Mouse (Mus musculus): ENCODE results near the gene Ahdc1. TPM values are rescaled to one million over a fixed set of nuclear protein-coding genes. Genes with fewer than 3 reads are reported as not detected.

Gene Ahdc1
- polyA plus RNA-seq, 1 experiment from 2014 or later, result 8.1 TPM

DNA sequence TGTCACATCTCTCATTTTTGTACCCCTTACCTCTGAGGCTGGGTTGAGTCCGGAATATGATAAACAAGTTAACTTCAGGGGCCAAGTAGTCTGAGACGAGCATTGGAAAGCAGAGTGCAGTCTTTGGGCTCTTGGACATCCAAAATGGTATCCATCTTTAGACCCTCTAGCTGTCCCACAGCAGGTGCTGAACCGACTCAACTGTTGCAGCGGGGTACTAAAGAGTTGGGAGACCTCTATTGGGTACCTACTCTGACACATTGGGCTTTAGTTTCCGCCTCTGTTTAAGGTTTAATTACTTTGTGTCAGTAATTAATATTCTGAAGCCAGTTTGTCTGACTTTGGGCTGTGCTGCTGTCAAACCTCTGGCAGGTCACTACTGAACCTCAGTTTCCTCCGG is 26.7 kb downstream of the Ahdc1 start:
- WGBS, result 30% methylated on average over 6 of the region's 6 CpGs
- peak overlapping the region; percentile 95 for H3K4me2 ChIP-seq (ENCODE audit: low read length)
- H3K4me1 ChIP-seq (replicated peaks; ENCODE audit: control insufficient read depth, insufficient read depth, low read length), result peaks cover 37% of the 10 kb centered on the region
- H3K36me3 ChIP-seq (ENCODE audit: control insufficient read depth, insufficient read depth, low read length), result no peaks in the 10 kb centered on the region
- no peak overlapping the region for H3K27ac ChIP-seq (ENCODE audit: low read depth)
- H3K9ac ChIP-seq (ENCODE audit: low read length), result no peak overlapping the region
- no peaks in the 10 kb centered on the region for H3K9me3 ChIP-seq (ENCODE audit: control insufficient read depth, low read length)
- H3K27me3 ChIP-seq (replicated peaks; ENCODE audit: control insufficient read depth, insufficient read depth, low read length), result no peaks in the 10 kb centered on the region
- ATAC-seq (replicated peaks; ENCODE audit: low FRiP score, low TSS enrichment, low read depth) (no peak), DNase-seq (ENCODE audit: low spot score) (no peak)
- peak overlapping the region; percentile 51; the same call in 1 of the 2 replicates for H3K4me3 ChIP-seq (ENCODE audit: low read depth, low read length)

GRCm38 (mm10) chr4:133038521-133039115 is 27.6 kb downstream of the Ahdc1 start:
- ATAC-seq (replicated peaks; ENCODE audit: low FRiP score, low TSS enrichment, low read depth), result peak; percentile 82
- H3K4me2 ChIP-seq (ENCODE audit: low read length), result peak overlapping the region; percentile 95

GRCm38 (mm10) chr4:133039116-133039819 is 28.2 kb downstream of the Ahdc1 start:
- H3K9me3 ChIP-seq (ENCODE audit: control insufficient read depth, low read length), result no peaks in the 10 kb centered on the region
- ATAC-seq (replicated peaks; ENCODE audit: low FRiP score, low TSS enrichment, low read depth) (peak; percentile 30; the same call in 1 of the 2 replicates), DNase-seq (ENCODE audit: low spot score) (peak; percentile 81)
- peak overlapping the region; percentile 61 for H3K9ac ChIP-seq (ENCODE audit: low read length)
- under 1% methylated on average over 56 of the region's 77 CpGs for WGBS
- H3K4me2 ChIP-seq (ENCODE audit: low read length), result peak overlapping the region; percentile 95
- H3K4me3 ChIP-seq (ENCODE audit: low read depth, low read length), result peak overlapping the region; percentile 51
- peaks cover 52% of the 10 kb centered on the region for H3K4me1 ChIP-seq (replicated peaks; ENCODE audit: control insufficient read depth, insufficient read depth, low read length)
- H3K27me3 ChIP-seq (replicated peaks; ENCODE audit: control insufficient read depth, insufficient read depth, low read length), result no peaks in the 10 kb centered on the region
- H3K27ac ChIP-seq (ENCODE audit: low read depth), result peak overlapping the region; percentile 89
- H3K36me3 ChIP-seq (ENCODE audit: control insufficient read depth, insufficient read depth, low read length), result no peaks in the 10 kb centered on the region

More at GRCm38 (mm10) chr4:133038521-133039115, 27.6 kb downstream of the Ahdc1 start:
- Histone ChIP-seq H3K27ac (ENCODE audit: low read depth) (peak overlapping the region; percentile 89), H3K4me1 (replicated peaks; ENCODE audit: control insufficient read depth, insufficient read depth, low read length) (peaks cover 46% of the 10 kb centered on the region), H3K36me3 (ENCODE audit: control insufficient read depth, insufficient read depth, low read length) (no peaks in the 10 kb centered on the region), H3K9me3 (ENCODE audit: control insufficient read depth, low read length) (no peaks in the 10 kb centered on the region), H3K4me3 (ENCODE audit: low read depth, low read length) (peak overlapping the region; percentile 51), H3K27me3 (replicated peaks; ENCODE audit: control insufficient read depth, insufficient read depth, low read length) (no peaks in the 10 kb centered on the region), H3K9ac (ENCODE audit: low read length) (peak overlapping the region; percentile 61)
- under 1% methylated on average over 57 of the region's 76 CpGs for WGBS
- DNase-seq (ENCODE audit: low spot score), result peak; percentile 81

GRCm38 (mm10) chr4:133039832-133040231 is 28.8 kb downstream of the Ahdc1 start:
- ATAC-seq (replicated peaks; ENCODE audit: low FRiP score, low TSS enrichment, low read depth), result no peak
- no peak for DNase-seq (ENCODE audit: low spot score)
- H3K4me1 ChIP-seq (replicated peaks; ENCODE audit: control insufficient read depth, insufficient read depth, low read length), result peaks cover 58% of the 10 kb centered on the region
- peak overlapping the region; percentile 51 for H3K4me3 ChIP-seq (ENCODE audit: low read depth, low read length)
- H3K4me2 ChIP-seq (ENCODE audit: low read length), result peak overlapping the region; percentile 95
- H3K27me3 ChIP-seq (replicated peaks; ENCODE audit: control insufficient read depth, insufficient read depth, low read length), result no peaks in the 10 kb centered on the region
- no peak overlapping the region; the same call in 1 of the 2 replicates for H3K9ac ChIP-seq (ENCODE audit: low read length)
- H3K27ac ChIP-seq (ENCODE audit: low read depth), result peak overlapping the region; percentile 35; the same call in 1 of the 2 replicates
- WGBS, result 16% methylated on average over 18 of the region's 18 CpGs
- H3K36me3 ChIP-seq (ENCODE audit: control insufficient read depth, insufficient read depth, low read length), result no peaks in the 10 kb centered on the region
- no peaks in the 10 kb centered on the region for H3K9me3 ChIP-seq (ENCODE audit: control insufficient read depth, low read length)

GRCm38 (mm10) chr4:133040241-133040904 is 29.3 kb downstream of the Ahdc1 start:
- Histone ChIP-seq H3K27ac (ENCODE audit: low read depth) (0 out of 2 replicates have a peak overlapping the region, but pooled peaks have one; percentile 35), H3K9me3 (ENCODE audit: control insufficient read depth, low read length) (no peaks in the 10 kb centered on the region), H3K4me2 (ENCODE audit: low read length) (peak overlapping the region; percentile 95), H3K36me3 (ENCODE audit: control insufficient read depth, insufficient read depth, low read length) (no peaks in the 10 kb centered on the region), H3K9ac (ENCODE audit: low read length) (no peak overlapping the region), H3K27me3 (replicated peaks; ENCODE audit: control insufficient read depth, insufficient read depth, low read length) (no peaks in the 10 kb centered on the region), H3K4me3 (ENCODE audit: low read depth, low read length) (peak overlapping the region; percentile 51), H3K4me1 (replicated peaks; ENCODE audit: control insufficient read depth, insufficient read depth, low read length) (peaks cover 62% of the 10 kb centered on the region)
- WGBS, result 45% methylated on average over 14 of the region's 14 CpGs
- no peak for ATAC-seq (replicated peaks; ENCODE audit: low FRiP score, low TSS enrichment, low read depth)
- DNase-seq (ENCODE audit: low spot score), result no peak

GRCm38 (mm10) chr4:133042244-133042643 is 31.2 kb downstream of the Ahdc1 start:
- WGBS, result 38% methylated on average over 4 of the region's 4 CpGs
- H3K4me3 ChIP-seq (ENCODE audit: low read depth, low read length), result no peak overlapping the region
- peaks cover 80% of the 10 kb centered on the region for H3K4me1 ChIP-seq (replicated peaks; ENCODE audit: control insufficient read depth, insufficient read depth, low read length)
- DNase-seq (ENCODE audit: low spot score) (no peak), ATAC-seq (replicated peaks; ENCODE audit: low FRiP score, low TSS enrichment, low read depth) (no peak)
- H3K9me3 ChIP-seq (ENCODE audit: control insufficient read depth, low read length), result no peaks in the 10 kb centered on the region
- no peaks in the 10 kb centered on the region for H3K36me3 ChIP-seq (ENCODE audit: control insufficient read depth, insufficient read depth, low read length)
- H3K9ac ChIP-seq (ENCODE audit: low read length), result no peak overlapping the region
- no peaks in the 10 kb centered on the region for H3K27me3 ChIP-seq (replicated peaks; ENCODE audit: control insufficient read depth, insufficient read depth, low read length)
- peak overlapping the region; percentile 24 for H3K4me2 ChIP-seq (ENCODE audit: low read length)
- peak overlapping the region; percentile 47; the same call in 1 of the 2 replicates for H3K27ac ChIP-seq (ENCODE audit: low read depth)

- WGBS, result 11% methylated on average over 25 of the region's 28 CpGs
- no peak for ATAC-seq (replicated peaks; ENCODE audit: low FRiP score, low TSS enrichment, low read depth)
- Histone ChIP-seq H3K36me3 (ENCODE audit: control insufficient read depth, insufficient read depth, low read length) (no peaks in the 10 kb centered on the region), H3K4me3 (ENCODE audit: low read depth, low read length) (no peak overlapping the region), H3K4me2 (ENCODE audit: low read length) (peak overlapping the region; percentile 24), H3K27me3 (replicated peaks; ENCODE audit: control insufficient read depth, insufficient read depth, low read length) (no peaks in the 10 kb centered on the region), H3K9ac (ENCODE audit: low read length) (no peak overlapping the region), H3K27ac (ENCODE audit: low read depth) (peak overlapping the region; percentile 47; the same call in 1 of the 2 replicates), H3K4me1 (replicated peaks; ENCODE audit: control insufficient read depth, insufficient read depth, low read length) (peaks cover 86% of the 10 kb centered on the region), H3K9me3 (ENCODE audit: control insufficient read depth, low read length) (no peaks in the 10 kb centered on the region)
- DNase-seq (ENCODE audit: low spot score), result no peak
Measured at GRCm38 (mm10) chr4:133042651-133043635, 31.9 kb downstream of the Ahdc1 start.
